Mouse (Mus musculus) heart, adult 2 months (tissue): ENCODE data around the gene Srsf2.

Source experiments
- CTCF ChIP-seq: fragments of 200-600 bp; IDR thresholded peaks from 2 replicates; pipeline ENCODE4 v1.8.1; 2022; ENCODE audit warnings: antibody characterized with exemption, mild to moderate bottlenecking, moderate library complexity
- EP300 ChIP-seq: fragments of 200-500 bp; IDR thresholded peaks from 2 replicates; pipeline ENCODE4 v1.6.1; 2011; ENCODE audit warnings: low read depth, low read length, control low read depth; ENCODE audit not compliant: insufficient read depth

DNA sequence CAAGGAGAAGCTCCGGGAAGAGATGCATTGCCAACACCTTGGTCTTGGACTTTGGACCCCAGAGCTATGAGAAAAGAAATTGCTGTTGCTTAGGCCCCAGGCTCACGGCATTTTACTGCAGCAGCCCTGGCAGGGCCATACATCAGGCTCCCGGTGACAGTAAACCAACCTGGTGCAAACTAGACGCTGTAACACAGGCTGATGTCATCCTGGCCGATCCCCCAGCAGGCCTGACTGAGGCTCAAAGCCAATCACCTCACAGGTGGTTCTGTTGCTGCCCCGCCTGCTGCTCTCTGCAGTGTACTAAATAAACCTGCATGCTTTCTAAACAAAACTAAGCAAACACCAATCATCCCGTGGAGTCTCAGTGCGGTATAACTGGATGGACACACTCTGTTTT, 34.2 kb downstream of the Srsf2 start:
- TF ChIP-seq EP300, result no peak
- no peak for TF ChIP-seq CTCF
